Mouse (Mus musculus): ENCODE data around the gene Catip. TPM values are rescaled to one million over a fixed set of nuclear protein-coding genes. Genes with fewer than 3 reads are reported as not detected.

Catip gene
- polyA plus RNA-seq, 1 experiment from 2014 or later: 0.63 TPM

DNA sequence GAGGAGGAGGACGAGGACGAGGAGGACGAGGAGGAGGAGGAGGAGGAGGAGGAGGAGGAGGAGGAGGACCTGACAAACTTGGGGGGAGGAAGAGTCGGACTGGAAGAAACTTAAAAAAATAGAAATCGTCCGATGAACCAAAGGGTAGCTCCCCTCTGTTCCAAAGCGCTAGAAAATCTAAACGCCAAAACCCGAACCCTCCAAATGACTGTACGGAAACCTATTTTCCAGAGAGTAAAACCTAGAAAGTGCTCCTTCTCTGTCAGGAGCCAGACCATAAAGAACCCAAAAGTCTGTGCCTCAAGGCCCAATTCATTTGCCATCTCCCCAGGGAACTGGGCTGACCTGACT is 24.4 kb downstream of the Catip start:
- Histone ChIP-seq H3K27ac (peak overlapping the region; percentile 98), H3K27me3 (no peaks in the 10 kb centered on the region), H3K4me2 (peak overlapping the region; percentile 72), H3K4me1 (peaks cover 38% of the 10 kb centered on the region), H3K9me3 (no peaks in the 10 kb centered on the region), H3K9ac (peak overlapping the region; percentile 78), H3K36me3 (no peaks in the 10 kb centered on the region), H3K4me3 (peak overlapping the region; percentile 57)
- no peak for ATAC-seq (ENCODE audit: insufficient number of reproducible peaks, insufficient read depth, low FRiP score, low TSS enrichment, low read depth)
- 45% methylated on average over 7 of the region's 10 CpGs for WGBS

DNA sequence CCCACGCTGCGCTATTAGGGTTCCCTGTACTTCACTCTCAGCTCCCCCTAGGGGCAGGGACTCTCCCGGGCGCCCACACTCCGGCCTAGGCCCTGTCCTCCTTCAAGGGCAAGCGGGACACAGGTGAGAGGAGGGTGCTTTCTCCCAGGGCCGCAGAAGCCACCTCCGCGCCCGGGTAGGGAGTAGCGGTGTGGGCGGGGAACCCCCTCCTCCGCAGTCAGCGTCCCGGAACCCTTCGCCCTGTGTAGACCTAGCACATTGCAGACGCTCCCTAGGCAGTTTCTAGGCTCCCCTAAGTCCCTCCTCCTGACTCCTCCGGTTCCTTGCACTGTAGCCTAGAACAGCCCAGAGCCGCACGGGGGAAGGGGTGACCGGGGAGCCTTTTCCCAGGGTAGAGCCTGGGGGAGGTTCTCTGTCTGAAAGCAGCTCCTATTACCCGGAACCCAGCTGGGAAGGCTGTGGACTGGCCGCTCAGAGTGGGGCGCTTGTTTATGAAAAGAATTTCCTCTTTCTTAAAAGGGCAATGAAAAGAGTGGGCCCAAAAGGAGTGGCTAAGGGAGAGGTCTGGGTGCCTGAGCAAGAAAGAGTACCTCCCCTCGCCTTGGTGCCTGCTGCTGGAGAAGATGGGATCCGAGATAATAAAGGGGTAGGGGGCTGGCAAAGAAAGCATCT is 24.9 kb downstream of the Catip start:
- no peaks in the 10 kb centered on the region for H3K9me3 ChIP-seq
- no peaks in the 10 kb centered on the region for H3K36me3 ChIP-seq
- H3K27me3 ChIP-seq: no peaks in the 10 kb centered on the region
- peak overlapping the region; percentile 72 for H3K4me2 ChIP-seq
- peak overlapping the region; percentile 57 for H3K4me3 ChIP-seq
- H3K9ac ChIP-seq: peak overlapping the region; percentile 78
- peak; percentile 87 for ATAC-seq (ENCODE audit: insufficient number of reproducible peaks, insufficient read depth, low FRiP score, low TSS enrichment, low read depth)
- peak overlapping the region; percentile 98 for H3K27ac ChIP-seq
- WGBS: under 1% methylated on average over 26 of the region's 26 CpGs
- H3K4me1 ChIP-seq: peaks cover 38% of the 10 kb centered on the region

DNA sequence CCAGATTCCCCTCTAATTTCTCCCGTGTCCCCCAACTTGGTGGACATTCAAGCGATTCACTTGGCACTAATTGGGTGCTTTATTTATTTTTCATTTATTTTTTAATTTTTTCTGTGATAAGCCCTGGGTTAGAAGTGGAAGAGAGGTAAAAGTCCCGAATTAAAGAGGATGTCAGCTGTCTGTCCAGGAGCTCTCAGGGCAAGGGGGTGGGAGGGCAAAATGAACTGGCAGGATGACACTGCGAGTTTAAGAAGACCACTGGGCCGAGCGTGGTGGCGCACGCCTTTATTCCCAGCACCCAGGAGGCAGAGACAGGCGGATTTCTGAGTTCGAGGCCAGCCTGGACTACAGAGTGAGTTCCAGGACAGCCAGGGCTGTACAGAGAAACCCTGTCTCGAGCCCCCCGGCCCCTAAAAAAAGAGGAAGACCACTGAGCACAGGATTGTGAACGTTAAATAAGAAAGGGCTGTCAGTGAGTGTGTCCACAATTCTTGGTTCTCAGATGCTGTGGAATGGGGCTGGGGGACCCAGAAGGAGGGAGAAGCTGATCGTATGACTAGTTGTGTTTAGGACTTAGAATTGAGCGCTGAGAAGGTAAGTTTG is 25.6 kb downstream of the Catip start:
- peak overlapping the region; percentile 57 for H3K4me3 ChIP-seq
- H3K36me3 ChIP-seq: no peaks in the 10 kb centered on the region
- H3K9ac ChIP-seq: peak overlapping the region; percentile 78; the same call in 1 of the 2 replicates
- no peak for ATAC-seq (ENCODE audit: insufficient number of reproducible peaks, insufficient read depth, low FRiP score, low TSS enrichment, low read depth)
- peak overlapping the region; percentile 98 for H3K27ac ChIP-seq
- H3K4me2 ChIP-seq: peak overlapping the region; percentile 72
- WGBS: 55% methylated on average over 15 of the region's 15 CpGs
- H3K27me3 ChIP-seq: no peaks in the 10 kb centered on the region
- peaks cover 39% of the 10 kb centered on the region for H3K4me1 ChIP-seq
- H3K9me3 ChIP-seq: no peaks in the 10 kb centered on the region

DNA sequence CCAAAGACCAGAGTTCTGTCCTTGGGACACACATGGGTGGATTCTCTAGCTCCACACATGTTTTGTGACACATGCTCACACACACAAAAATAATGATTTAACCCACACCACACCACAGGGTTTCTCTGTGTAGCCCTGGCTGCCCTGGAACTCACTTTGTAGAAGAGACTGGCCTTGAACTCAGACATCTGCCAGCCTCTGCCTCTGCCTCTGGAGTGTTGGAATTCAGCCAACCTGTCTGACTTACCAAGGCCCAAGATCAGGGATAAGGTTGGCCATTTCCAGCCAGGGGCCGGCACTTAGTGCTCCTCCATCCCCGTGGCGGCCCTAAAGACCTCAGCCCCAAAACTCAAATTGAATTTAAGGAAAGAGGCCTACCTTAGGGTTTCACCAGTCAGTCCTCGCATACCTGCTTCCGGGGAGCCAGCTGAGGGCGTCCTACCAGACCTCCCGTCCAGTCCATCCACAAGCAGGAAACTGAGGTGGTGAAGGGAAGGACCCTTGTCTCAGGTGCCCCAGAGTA is 26.6 kb downstream of the Catip start:
- no peak overlapping the region for H3K9ac ChIP-seq
- WGBS: 71% methylated on average over 7 of the region's 7 CpGs
- no peaks in the 10 kb centered on the region for H3K9me3 ChIP-seq
- peak overlapping the region; percentile 98; the same call in 1 of the 2 replicates for H3K27ac ChIP-seq
- no peak overlapping the region for H3K4me2 ChIP-seq
- peaks cover 2% of the 10 kb centered on the region for H3K36me3 ChIP-seq
- no peak for ATAC-seq (ENCODE audit: insufficient number of reproducible peaks, insufficient read depth, low FRiP score, low TSS enrichment, low read depth)
- no peaks in the 10 kb centered on the region for H3K27me3 ChIP-seq
- H3K4me3 ChIP-seq: no peak overlapping the region
- H3K4me1 ChIP-seq: peaks cover 49% of the 10 kb centered on the region

DNA sequence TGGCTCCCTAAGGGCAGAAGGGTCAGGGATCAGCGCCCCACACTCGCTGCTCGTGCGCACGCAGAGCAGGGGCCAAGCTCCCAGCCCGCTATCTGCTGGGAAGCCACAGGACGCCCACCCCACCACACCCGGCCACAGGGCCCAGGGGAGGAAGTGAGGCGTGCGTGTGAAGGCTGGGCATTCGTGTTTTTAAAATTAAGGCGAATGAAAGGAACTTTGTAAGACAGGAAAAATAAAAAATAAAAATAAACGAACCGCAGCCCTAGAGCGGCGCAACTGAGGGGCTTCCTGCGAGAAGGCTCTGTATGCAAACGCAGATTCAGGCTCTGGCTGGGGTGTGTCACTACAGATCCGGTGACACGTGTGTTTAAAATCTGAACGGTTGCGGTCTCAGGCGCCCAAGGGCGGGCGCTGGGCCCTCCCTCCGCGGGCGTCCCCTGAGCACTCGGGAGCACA is 28.0 kb downstream of the Catip start:
- peak overlapping the region; percentile 66 for H3K9ac ChIP-seq
- H3K9me3 ChIP-seq: no peaks in the 10 kb centered on the region
- H3K36me3 ChIP-seq: peaks cover 16% of the 10 kb centered on the region
- no peaks in the 10 kb centered on the region for H3K27me3 ChIP-seq
- H3K4me3 ChIP-seq: peak overlapping the region; percentile 91
- 5% methylated on average over 29 of the region's 29 CpGs for WGBS
- peaks cover 57% of the 10 kb centered on the region for H3K4me1 ChIP-seq
- H3K4me2 ChIP-seq: peak overlapping the region; percentile 94
- ATAC-seq (ENCODE audit: insufficient number of reproducible peaks, insufficient read depth, low FRiP score, low TSS enrichment, low read depth): 0 out of 2 replicates have a peak, but pooled peaks have one; percentile 11
- peak overlapping the region; percentile 98 for H3K27ac ChIP-seq

DNA sequence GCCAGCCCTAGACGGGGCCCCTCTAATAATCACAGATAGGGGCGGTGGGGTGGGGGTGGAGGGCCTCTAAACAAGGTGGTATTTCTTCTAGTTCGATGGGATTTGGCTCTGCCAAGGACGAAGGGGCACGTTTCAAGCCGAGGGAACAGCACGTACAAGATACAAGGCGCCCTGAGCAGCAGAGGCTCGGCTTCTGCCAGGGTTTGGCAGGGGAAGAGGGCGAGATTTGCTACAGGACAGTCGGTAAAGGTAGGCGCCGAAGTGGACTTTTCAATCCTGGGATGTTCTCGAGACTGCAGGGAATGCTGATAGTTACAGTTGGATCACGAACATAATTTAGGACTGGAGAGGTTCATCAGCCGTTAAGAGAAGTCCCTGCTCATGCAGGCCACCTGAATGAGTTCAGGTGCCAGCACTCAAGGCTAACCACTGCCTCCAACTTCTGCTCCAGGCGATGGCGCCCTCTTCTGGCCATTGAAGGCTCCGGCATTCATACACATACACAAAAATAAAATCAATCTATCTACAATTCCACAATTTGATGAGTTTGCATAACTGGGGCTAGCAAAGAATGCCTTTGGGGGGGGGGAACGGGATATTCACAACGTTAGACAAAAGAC is 28.5 kb downstream of the Catip start:
- Histone ChIP-seq H3K27ac (peak overlapping the region; percentile 98), H3K9ac (peak overlapping the region; percentile 99)

DNA sequence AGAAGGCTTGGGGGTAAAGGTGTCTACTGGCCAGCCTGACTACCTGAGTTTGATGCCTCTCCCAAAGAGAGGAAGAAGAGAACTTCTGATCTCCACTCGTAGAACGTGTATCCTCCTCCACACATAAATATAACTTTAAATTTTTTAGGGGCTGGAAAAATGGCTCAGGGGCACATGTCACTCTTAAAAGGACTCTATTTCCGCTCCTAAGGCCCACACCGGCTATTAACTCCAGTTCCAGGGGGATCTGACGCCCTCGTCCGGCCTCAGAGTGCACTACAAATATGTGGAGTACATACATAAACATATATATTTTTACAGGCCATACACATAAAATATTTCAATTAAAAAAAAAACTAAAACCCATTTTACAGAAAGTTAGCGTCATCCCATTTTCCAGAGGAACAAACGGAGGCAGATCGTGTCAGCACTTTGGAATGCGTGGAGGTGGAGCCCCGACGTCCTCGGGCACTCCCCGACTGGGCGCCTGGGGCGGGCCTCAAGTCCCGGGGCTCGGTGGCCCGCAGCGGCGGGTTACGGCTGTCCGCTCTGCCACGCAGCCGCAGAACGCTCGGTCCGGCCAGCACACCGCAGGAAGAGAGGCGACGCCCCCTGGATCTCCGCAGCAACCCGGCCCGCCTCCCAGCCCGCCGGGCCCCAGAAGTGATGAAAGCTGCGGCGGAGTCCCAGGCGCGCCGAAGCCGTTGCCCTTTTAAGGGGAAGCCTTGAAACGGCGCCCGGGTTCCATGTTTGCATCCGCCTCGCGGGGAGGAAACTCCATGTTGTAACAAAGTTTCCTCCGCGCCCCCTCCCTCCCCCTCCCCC is 29.2 kb downstream of the Catip start, which contains the start of gene Ctdsp1:
TSS of gene Ctdsp1 (plus strand) at position 586 of the 825 bp plus-strand sequence.
- WGBS: 2% methylated on average over 51 of the region's 51 CpGs
- Histone ChIP-seq H3K4me1 (peaks cover 57% of the 10 kb centered on the region), H3K27me3 (no peaks in the 10 kb centered on the region), H3K4me2 (peak within 1 kb of the TSS; percentile 94), H3K4me3 (peak within 1 kb of the TSS; percentile 91), H3K9ac (peak within 1 kb of the TSS; percentile 99), H3K27ac (peak within 1 kb of the TSS; percentile 98), H3K9me3 (no peaks in the 10 kb centered on the region), H3K36me3 (peaks cover 23% of the 10 kb centered on the region)
- peak; percentile 65 for ATAC-seq (ENCODE audit: insufficient number of reproducible peaks, insufficient read depth, low FRiP score, low TSS enrichment, low read depth)

More for the DNA sequence above, 28.5 kb downstream of the Catip start:
- H3K9me3 ChIP-seq: no peaks in the 10 kb centered on the region
- peak overlapping the region; percentile 94 for H3K4me2 ChIP-seq
- no peak for ATAC-seq (ENCODE audit: insufficient number of reproducible peaks, insufficient read depth, low FRiP score, low TSS enrichment, low read depth)
- H3K27me3 ChIP-seq: no peaks in the 10 kb centered on the region
- peaks cover 22% of the 10 kb centered on the region for H3K36me3 ChIP-seq
- WGBS: 3% methylated on average over 21 of the region's 21 CpGs
- peaks cover 57% of the 10 kb centered on the region for H3K4me1 ChIP-seq
- peak overlapping the region; percentile 91 for H3K4me3 ChIP-seq

DNA sequence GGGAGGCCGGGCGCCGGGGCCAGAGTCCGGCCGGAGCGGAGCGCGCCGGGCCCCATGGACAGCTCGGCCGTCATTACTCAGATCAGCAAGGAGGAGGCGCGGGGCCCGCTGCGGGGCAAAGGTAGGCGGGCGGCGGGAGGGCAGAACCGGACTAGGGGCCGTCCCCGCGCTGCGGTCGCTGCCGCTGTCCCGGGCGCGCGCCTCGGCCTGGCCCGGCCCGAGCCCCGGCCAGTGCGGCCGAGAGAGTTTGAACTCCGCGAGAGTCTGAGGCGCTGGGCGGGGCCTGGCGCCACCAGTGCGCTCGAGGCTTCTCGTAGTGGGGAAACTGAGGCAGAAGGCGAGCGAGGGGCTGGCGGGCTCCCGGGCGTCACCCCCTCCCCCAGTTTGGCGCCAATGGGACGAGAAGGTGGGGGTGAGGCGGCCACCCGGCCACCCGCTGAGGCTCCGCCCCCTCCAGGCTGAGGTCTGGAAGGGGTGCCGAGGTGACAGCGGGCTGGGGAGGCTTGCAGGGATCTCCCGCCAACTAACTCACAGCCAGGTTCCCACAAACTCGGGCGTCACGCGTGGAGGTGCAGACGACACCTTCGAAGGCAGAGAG is 30.0 kb downstream of the Catip start:
- Histone ChIP-seq H3K4me2 (peak overlapping the region; percentile 94), H3K27ac (peak overlapping the region; percentile 98), H3K9ac (peak overlapping the region; percentile 99), H3K4me1 (peaks cover 58% of the 10 kb centered on the region), H3K36me3 (peaks cover 23% of the 10 kb centered on the region), H3K9me3 (no peaks in the 10 kb centered on the region), H3K4me3 (peak overlapping the region; percentile 91), H3K27me3 (no peaks in the 10 kb centered on the region)
- under 1% methylated on average over 55 of the region's 63 CpGs for WGBS
- 0 out of 2 replicates have a peak, but pooled peaks have one; percentile 5 for ATAC-seq (ENCODE audit: insufficient number of reproducible peaks, insufficient read depth, low FRiP score, low TSS enrichment, low read depth)

DNA sequence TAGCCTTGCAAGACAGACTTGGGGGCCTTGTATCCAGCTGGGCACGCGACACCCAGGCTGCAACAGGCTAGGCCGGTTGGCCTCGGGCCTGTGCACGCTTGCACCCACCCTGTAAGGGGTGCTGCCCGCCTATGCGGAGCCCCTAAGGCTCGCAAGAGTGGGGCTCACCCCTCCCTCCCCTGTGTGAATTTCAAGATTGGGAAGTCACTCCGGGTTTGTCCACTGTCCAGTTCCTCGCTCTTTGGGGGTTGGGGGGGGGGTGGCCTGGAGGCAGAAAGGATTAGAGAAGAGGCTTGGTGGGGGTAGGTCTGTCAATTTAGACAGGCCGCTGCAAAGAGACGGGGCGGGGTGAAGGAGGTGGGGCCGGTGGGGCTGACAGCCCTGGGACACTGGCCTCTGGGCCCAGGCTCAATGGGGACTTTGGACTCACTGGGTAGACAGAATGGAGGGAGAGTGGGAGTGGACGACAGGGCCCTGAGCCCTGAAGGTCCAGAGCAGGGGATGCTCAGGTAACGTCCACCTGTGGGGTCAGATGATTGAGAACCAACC is 30.6 kb downstream of the Catip start:
- Histone ChIP-seq H3K27ac (peak overlapping the region; percentile 98), H3K36me3 (peaks cover 23% of the 10 kb centered on the region), H3K4me3 (peak overlapping the region; percentile 91), H3K9ac (peak overlapping the region; percentile 99), H3K9me3 (no peaks in the 10 kb centered on the region), H3K4me2 (peak overlapping the region; percentile 94), H3K4me1 (peaks cover 55% of the 10 kb centered on the region), H3K27me3 (no peaks in the 10 kb centered on the region)
- 2% methylated on average over 16 of the region's 16 CpGs for WGBS
- ATAC-seq (ENCODE audit: insufficient number of reproducible peaks, insufficient read depth, low FRiP score, low TSS enrichment, low read depth): no peak; the same call in 1 of the 2 replicates

DNA sequence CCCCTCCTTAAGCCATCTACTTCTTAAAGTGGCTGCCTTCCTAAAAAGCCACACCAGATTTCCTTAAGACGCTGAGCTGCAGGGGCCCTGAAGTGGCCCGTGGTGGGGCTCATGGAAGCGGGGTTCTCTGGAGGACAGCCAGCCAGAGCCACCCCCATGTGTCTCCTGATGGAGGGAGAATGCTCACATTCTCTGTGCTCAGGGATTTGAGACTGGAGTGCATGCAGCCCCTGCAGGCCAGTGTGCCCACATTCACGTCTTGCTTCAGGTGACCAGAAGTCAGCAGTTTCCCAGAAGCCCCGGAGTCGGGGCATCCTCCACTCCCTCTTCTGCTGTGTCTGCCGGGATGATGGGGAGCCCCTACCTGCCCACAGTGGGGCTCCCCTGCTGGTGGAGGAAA is 31.1 kb downstream of the Catip start:
- H3K4me1 ChIP-seq: peaks cover 50% of the 10 kb centered on the region

More for the DNA sequence above, 31.1 kb downstream of the Catip start:
- H3K9ac ChIP-seq: peak overlapping the region; percentile 99
- 42% methylated on average over 7 of the region's 7 CpGs for WGBS
- peak overlapping the region; percentile 98 for H3K27ac ChIP-seq
- peak overlapping the region; percentile 91 for H3K4me3 ChIP-seq
- H3K27me3 ChIP-seq: no peaks in the 10 kb centered on the region
- no peaks in the 10 kb centered on the region for H3K9me3 ChIP-seq
- no peak for ATAC-seq (ENCODE audit: insufficient number of reproducible peaks, insufficient read depth, low FRiP score, low TSS enrichment, low read depth)
- H3K36me3 ChIP-seq: peaks cover 23% of the 10 kb centered on the region
- peak overlapping the region; percentile 94 for H3K4me2 ChIP-seq
